Mouse (Mus musculus): ENCODE measurements around the gene Islr. TPM values are rescaled to one million over a fixed set of nuclear protein-coding genes. Genes with fewer than 3 reads are reported as not detected.

The Islr gene
- polyA plus RNA-seq (2014; fragmentation: Illumina TruSeq; extraction: RNeasy Lipid Tissue Mini Kit (QIAGEN cat#74804); ENCODE audit: insufficient read depth, low read depth, low replicate concordance), result 17.4 TPM

DNA sequence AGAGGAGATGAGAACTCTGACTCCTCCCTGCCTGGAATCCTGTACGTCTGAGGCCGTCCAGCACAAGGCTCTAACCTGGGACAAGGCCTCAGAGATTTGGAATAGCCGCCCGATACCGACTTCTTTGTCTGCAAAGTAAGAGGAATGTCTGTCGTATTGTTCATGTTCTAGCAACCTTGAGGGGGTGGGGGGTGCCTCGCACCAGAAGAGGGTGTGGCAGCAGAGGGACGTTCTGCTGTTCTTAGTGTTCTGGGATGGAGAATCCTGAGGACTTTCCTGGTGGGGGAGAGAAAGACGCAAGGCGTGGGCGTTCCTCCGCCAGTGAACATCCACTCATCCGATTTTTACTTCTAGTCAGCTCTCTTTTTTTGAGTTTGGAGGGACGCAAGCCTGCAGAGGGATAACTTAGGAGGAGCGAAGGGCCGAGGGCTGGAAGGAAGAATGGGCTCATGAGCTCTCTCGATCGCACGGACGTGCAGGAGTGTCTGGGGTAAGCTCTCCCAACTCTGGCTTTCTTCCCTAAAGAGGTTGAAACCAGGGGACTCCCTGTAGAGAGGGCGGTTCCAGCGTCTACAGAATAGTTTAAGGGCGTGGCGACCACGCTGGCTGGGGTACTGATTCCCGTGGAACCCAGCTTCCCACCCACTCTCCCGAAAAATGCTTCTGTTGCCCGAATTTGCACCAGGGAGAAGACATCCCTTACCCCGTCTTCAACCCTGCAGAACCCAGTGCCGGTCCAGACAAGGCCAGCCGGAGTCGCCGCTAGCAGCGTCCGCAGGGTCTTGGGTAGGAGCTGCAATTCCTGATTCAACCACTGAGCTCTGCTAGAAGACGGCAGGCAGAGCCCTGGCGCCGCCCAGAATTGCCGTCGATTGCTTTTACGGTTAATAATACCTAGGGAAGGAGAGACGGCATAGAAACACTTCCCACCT is at the start of gene Islr, which contains the start of gene Islr2:
Gene Islr (minus strand): TSS at position 791 of the 932 bp plus-strand sequence.
Gene Islr2 (minus strand): TSS at position 804 of the 932 bp plus-strand sequence.

DNA sequence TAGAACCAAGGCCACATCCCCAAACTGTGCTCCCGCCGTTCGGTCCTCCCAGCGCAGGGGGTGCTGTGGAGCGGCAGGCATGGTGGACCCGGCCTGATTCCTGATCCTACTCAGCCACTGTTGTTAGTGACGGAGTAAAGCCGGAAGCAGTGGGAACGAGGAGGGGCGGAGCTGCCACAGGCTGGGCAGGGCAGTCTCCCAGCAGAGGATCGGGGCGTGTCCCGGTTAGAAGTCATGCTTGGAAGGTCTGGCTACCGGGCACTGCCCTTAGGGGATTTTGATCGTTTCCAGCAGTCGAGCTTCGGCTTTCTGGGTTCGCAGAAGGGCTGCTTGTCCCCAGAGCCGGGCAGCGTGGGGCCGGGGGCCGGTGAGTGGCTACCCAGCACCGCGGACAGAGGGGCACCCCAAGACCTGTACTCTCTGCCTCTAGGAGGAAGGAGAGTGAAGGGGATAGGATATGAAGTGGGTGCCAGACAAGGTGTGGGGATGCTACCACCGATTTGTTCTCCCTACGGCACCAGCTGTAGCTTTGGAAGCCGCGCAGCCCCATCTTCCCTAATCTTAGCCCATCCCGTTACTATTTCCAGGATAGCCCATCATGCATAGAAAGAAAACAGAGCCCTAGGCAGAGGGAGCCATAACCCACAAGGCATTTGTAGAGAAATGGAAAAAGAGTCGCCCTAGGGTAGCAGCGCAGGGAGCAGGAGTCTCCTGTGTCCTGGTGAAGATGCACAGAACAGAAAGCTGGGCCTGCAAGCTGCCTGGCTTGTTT is 49.1 kb upstream of the Islr start, which contains the start of gene Stoml1:
Gene Stoml1 (plus strand): TSS at position 132 of the 772 bp plus-strand sequence.

DNA sequence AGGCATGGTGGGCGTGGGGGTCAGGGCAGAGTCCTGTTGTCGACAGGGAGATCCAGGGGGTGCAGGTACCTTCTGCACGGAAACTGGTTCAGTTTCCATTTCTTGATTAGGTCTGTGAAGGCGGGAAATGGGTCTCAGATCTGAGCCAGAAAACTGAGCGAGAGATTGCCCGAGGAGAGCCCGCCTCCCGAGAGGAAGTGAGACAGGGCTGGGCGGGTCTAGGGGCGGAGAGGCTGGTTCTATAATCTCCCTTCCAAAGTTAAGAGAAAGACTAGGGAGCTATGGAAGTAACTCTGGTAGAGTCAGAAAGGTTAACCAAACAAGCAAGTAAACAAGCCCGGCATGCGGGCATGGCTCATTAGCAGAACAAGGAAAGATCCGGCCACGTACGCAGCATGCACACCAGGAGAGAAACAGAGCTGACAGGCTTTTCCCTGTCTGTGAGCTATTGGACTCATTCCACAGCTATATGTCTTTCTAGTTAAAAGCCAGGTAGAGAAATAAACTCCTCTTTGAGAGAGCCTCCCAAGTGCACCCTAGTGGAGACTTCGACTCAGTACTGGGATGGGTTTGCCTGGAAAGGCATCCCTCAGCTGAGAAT is 45.6 kb upstream of the Islr start, which contains the start of gene Pml:
Gene Pml (minus strand): TSS at position 195 of the 601 bp plus-strand sequence.

DNA sequence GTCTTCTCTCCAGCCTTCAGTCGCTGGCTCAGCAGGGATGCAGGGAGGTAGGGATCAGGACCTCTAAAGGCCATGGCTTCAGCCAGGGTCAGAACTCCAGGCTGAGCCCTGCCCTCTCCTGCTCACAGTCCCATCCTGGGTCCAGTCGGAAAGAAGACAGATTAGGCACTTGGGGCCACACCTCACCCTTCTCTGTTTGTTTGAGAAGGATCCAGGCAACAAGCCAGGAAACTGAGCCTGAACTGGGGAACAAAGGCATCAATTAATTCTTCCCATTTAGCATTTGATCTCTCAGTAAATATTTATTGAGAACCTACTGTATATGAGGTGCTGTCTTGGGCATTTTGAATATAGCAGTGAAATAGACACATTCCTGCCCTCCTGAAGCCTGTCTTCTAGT is 85.4 kb downstream of the Islr start, which contains the start of gene Ccdc33:
Gene Ccdc33 (minus strand): TSS at position 153 of the 400 bp plus-strand sequence.

Other genes with a start within 250 kb of the Islr start
- 0.11 TPM for gene Cyp11a1, start 197.9 kb downstream of the Islr start, polyA plus RNA-seq (2014; fragmentation: Illumina TruSeq; extraction: RNeasy Lipid Tissue Mini Kit (QIAGEN cat#74804); ENCODE audit: insufficient read depth, low read depth, low replicate concordance)
- 0.11 TPM for gene Stra6, start 140.5 kb downstream of the Islr start, polyA plus RNA-seq (2014; fragmentation: Illumina TruSeq; extraction: RNeasy Lipid Tissue Mini Kit (QIAGEN cat#74804); ENCODE audit: insufficient read depth, low read depth, low replicate concordance)
- 7.8 TPM for gene Ccdc33, start 85.5 kb downstream of the Islr start, polyA plus RNA-seq (2014; fragmentation: Illumina TruSeq; extraction: RNeasy Lipid Tissue Mini Kit (QIAGEN cat#74804); ENCODE audit: insufficient read depth, low read depth, low replicate concordance)
- gene Islr2, start within 50 bp of the Islr start, polyA plus RNA-seq (2014; fragmentation: Illumina TruSeq; extraction: RNeasy Lipid Tissue Mini Kit (QIAGEN cat#74804); ENCODE audit: insufficient read depth, low read depth, low replicate concordance), result not detected
- gene Pml, start 45.5 kb upstream of the Islr start, polyA plus RNA-seq (2014; fragmentation: Illumina TruSeq; extraction: RNeasy Lipid Tissue Mini Kit (QIAGEN cat#74804); ENCODE audit: insufficient read depth, low read depth, low replicate concordance), result 9.0 TPM
- 19.8 TPM for gene Stoml1, start 48.9 kb upstream of the Islr start, polyA plus RNA-seq (2014; fragmentation: Illumina TruSeq; extraction: RNeasy Lipid Tissue Mini Kit (QIAGEN cat#74804); ENCODE audit: insufficient read depth, low read depth, low replicate concordance)
- 56.6 TPM for gene Loxl1, start 108.9 kb upstream of the Islr start, polyA plus RNA-seq (2014; fragmentation: Illumina TruSeq; extraction: RNeasy Lipid Tissue Mini Kit (QIAGEN cat#74804); ENCODE audit: insufficient read depth, low read depth, low replicate concordance)
- gene Tbc1d21, start 166.1 kb upstream of the Islr start, polyA plus RNA-seq (2014; fragmentation: Illumina TruSeq; extraction: RNeasy Lipid Tissue Mini Kit (QIAGEN cat#74804); ENCODE audit: insufficient read depth, low read depth, low replicate concordance), result not detected

Data from lung, adult 10 weeks (tissue).